In genomic region chr10:23449860-23450646, GRCm38 (mm10) we compare ENCODE assay signal across 7 mouse cellular contexts.
DNase-seq lines count a peak whose midpoint lies in the region; ATAC-seq and TF ChIP-seq lines count a peak whose summit lies in the region.

No protein-coding gene starts in this region.

- H3K27me3 ChIP-seq in testis, adult 2 months (ENCODE audit: control insufficient read depth, insufficient read depth, low read length): no peaks in the 10 kb centered on the region
- H3K27me3 ChIP-seq in limb, embryonic 13.5 days: no peaks in the 10 kb centered on the region

- H3K4me1 ChIP-seq in testis, adult 2 months (ENCODE audit: control insufficient read depth, insufficient read depth, low read length): peaks cover 6% of the 10 kb centered on the region; the same call in 1 of the 2 replicates
- peaks cover 25% of the 10 kb centered on the region for H3K4me1 ChIP-seq in limb, embryonic 13.5 days

- no peak overlapping the region for H3K27ac ChIP-seq in testis, adult 2 months (ENCODE audit: control insufficient read depth, insufficient read depth, low read depth, low read length)
- H3K27ac ChIP-seq in limb, embryonic 13.5 days: peak overlapping the region; percentile 22; the same call in 1 of the 2 replicates

- no peak for DNase-seq in testis, postnatal 10 days (ENCODE audit: low spot score)
- DNase-seq in forelimb bud, embryonic 11.5 days (ENCODE audit: low read depth, low spot score): peak; percentile 61
- DNase-seq in frontal cortex, adult 2 months (ENCODE audit: extremely low spot score in 1 of 2, low spot score in 1 of 2): no peak
- DNase-seq in left cerebral cortex, adult 11 months (ENCODE audit: low spot score): no peak
- no peak for DNase-seq in spleen, postnatal 4 days (ENCODE audit: low spot score in 2 of 2)

- peak overlapping the region; percentile 42 for H3K4me3 ChIP-seq in testis, adult 2 months (ENCODE audit: control insufficient read depth, low read depth, low read length)
- no peak overlapping the region for H3K4me3 ChIP-seq in limb, embryonic 13.5 days

- no peak for TF ChIP-seq CTCF in testis, adult 2 months (IDR thresholded peaks at IDR 0.05; ENCODE audit: control insufficient read depth, insufficient read depth, insufficient replicate concordance, low read depth, low read length)

- peak; percentile 59 for ATAC-seq in limb, embryonic 13.5 days (ENCODE audit: low FRiP score, low read depth)

- 28% methylated on average over 19 of the region's 19 CpGs for WGBS in limb, embryonic 13.5 days

- TF ChIP-seq POLR2A in testis, adult 2 months (IDR thresholded peaks at IDR 0.05; ENCODE audit: control insufficient read depth, low read depth, low read length): no peak

- H3K9me3 ChIP-seq in limb, embryonic 13.5 days: no peaks in the 10 kb centered on the region

- peak overlapping the region; percentile 44 for H3K4me2 ChIP-seq in limb, embryonic 13.5 days (replicated peaks)

- H3K36me3 ChIP-seq in testis, adult 2 months (ENCODE audit: control insufficient read depth, insufficient read depth, low read length): no peaks in the 10 kb centered on the region
- no peaks in the 10 kb centered on the region for H3K36me3 ChIP-seq in limb, embryonic 13.5 days

- H3K9ac ChIP-seq in limb, embryonic 13.5 days: peak overlapping the region; percentile 19; the same call in 1 of the 2 replicates
